Mouse (Mus musculus): ENCODE results near the gene Fndc5. TPM values are rescaled to one million over a fixed set of nuclear protein-coding genes. Genes with fewer than 3 reads are reported as not detected.

Gene Fndc5
- polyA plus RNA-seq, 1 experiment from 2014 or later = 5.9 TPM

GRCm38 (mm10) chr4:129129387-129129786 is 7.4 kb upstream of the Fndc5 start:
- 17% methylated on average over 9 of the region's 9 CpGs for WGBS
- peaks cover 20% of the 10 kb centered on the region for H3K4me1 ChIP-seq (replicated peaks; ENCODE audit: insufficient read depth, low read length)
- no peak overlapping the region for H3K27ac ChIP-seq
- DNase-seq (ENCODE audit: low spot score) = peak; percentile 35
- no peak overlapping the region for H3K4me3 ChIP-seq (replicated peaks; ENCODE audit: low read depth, low read length)
- H3K36me3 ChIP-seq (ENCODE audit: insufficient read depth, low read length) = no peaks in the 10 kb centered on the region
- no peaks in the 10 kb centered on the region for H3K27me3 ChIP-seq (ENCODE audit: insufficient read depth, low read length)
- ATAC-seq (replicated peaks; ENCODE audit: low FRiP score, low read depth) = no peak
- TF ChIP-seq CTCF (IDR thresholded peaks at IDR 0.05; ENCODE audit: low read depth) = no peak
- no peak overlapping the region for H3K9ac ChIP-seq (ENCODE audit: low read depth, low read length)
- H3K4me2 ChIP-seq (ENCODE audit: low read length) = no peak overlapping the region
- H3K9me3 ChIP-seq (replicated peaks; ENCODE audit: low read length) = no peaks in the 10 kb centered on the region

- H3K27ac ChIP-seq = peak overlapping the region; percentile 67; the same call in 1 of the 2 replicates
- 0 out of 2 replicates have a peak overlapping the region, but pooled peaks have one; percentile 27 for H3K4me3 ChIP-seq (replicated peaks; ENCODE audit: low read depth, low read length)
Observed at GRCm38 (mm10) chr4:129130149-129130548, 6.7 kb upstream of the Fndc5 start.

GRCm38 (mm10) chr4:129130755-129131303 is 6.0 kb upstream of the Fndc5 start:
- 0 out of 2 replicates have a peak, but pooled peaks cover 1% of the 10 kb centered on the region for H3K27me3 ChIP-seq (ENCODE audit: insufficient read depth, low read length)
- H3K27ac ChIP-seq = peak overlapping the region; percentile 67
- H3K9me3 ChIP-seq (replicated peaks; ENCODE audit: low read length) = no peaks in the 10 kb centered on the region
- peaks cover 13% of the 10 kb centered on the region for H3K4me1 ChIP-seq (replicated peaks; ENCODE audit: insufficient read depth, low read length)
- H3K36me3 ChIP-seq (ENCODE audit: insufficient read depth, low read length) = no peaks in the 10 kb centered on the region
- peak overlapping the region; percentile 14; the same call in 1 of the 2 replicates for H3K9ac ChIP-seq (ENCODE audit: low read depth, low read length)
- TF ChIP-seq CTCF (IDR thresholded peaks at IDR 0.05; ENCODE audit: low read depth) = no peak
- H3K4me3 ChIP-seq (replicated peaks; ENCODE audit: low read depth, low read length) = peak overlapping the region; percentile 27
- ATAC-seq (replicated peaks; ENCODE audit: low FRiP score, low read depth) (peak; percentile 83), DNase-seq (ENCODE audit: low spot score) (peak; percentile 88)
- H3K4me2 ChIP-seq (ENCODE audit: low read length) = peak overlapping the region; percentile 56
- WGBS = 3% methylated on average over 17 of the region's 17 CpGs

More at GRCm38 (mm10) chr4:129130149-129130548, 6.7 kb upstream of the Fndc5 start:
- DNase-seq (ENCODE audit: low spot score) = peak; percentile 70
- Histone ChIP-seq H3K36me3 (ENCODE audit: insufficient read depth, low read length) (no peaks in the 10 kb centered on the region), H3K4me1 (replicated peaks; ENCODE audit: insufficient read depth, low read length) (peaks cover 17% of the 10 kb centered on the region), H3K9ac (ENCODE audit: low read depth, low read length) (peak overlapping the region; percentile 14; the same call in 1 of the 2 replicates), H3K27me3 (ENCODE audit: insufficient read depth, low read length) (no peaks in the 10 kb centered on the region), H3K9me3 (replicated peaks; ENCODE audit: low read length) (no peaks in the 10 kb centered on the region), H3K4me2 (ENCODE audit: low read length) (peak overlapping the region; percentile 56)
- TF ChIP-seq CTCF (IDR thresholded peaks at IDR 0.05; ENCODE audit: low read depth) = peak; percentile 88
- 4% methylated on average over 8 of the region's 8 CpGs for WGBS
- peak; percentile 37; the same call in 1 of the 2 replicates for ATAC-seq (replicated peaks; ENCODE audit: low FRiP score, low read depth)

GRCm38 (mm10) chr4:129134799-129135585 is 1.8 kb upstream of the Fndc5 start:
- Histone ChIP-seq H3K9me3 (replicated peaks; ENCODE audit: low read length) (no peaks in the 10 kb centered on the region), H3K4me3 (replicated peaks; ENCODE audit: low read depth, low read length) (no peak overlapping the region), H3K9ac (ENCODE audit: low read depth, low read length) (no peak overlapping the region), H3K27ac (no peak overlapping the region), H3K4me1 (replicated peaks; ENCODE audit: insufficient read depth, low read length) (peaks cover 17% of the 10 kb centered on the region), H3K4me2 (ENCODE audit: low read length) (peak overlapping the region; percentile 21; the same call in 1 of the 2 replicates), H3K27me3 (ENCODE audit: insufficient read depth, low read length) (peaks cover 9% of the 10 kb centered on the region; the same call in 1 of the 2 replicates), H3K36me3 (ENCODE audit: insufficient read depth, low read length) (no peaks in the 10 kb centered on the region)
- DNase-seq (ENCODE audit: low spot score) = peak; percentile 88
- TF ChIP-seq CTCF (IDR thresholded peaks at IDR 0.05; ENCODE audit: low read depth) = peak; percentile 91
- ATAC-seq (replicated peaks; ENCODE audit: low FRiP score, low read depth) = no peak
- 9% methylated on average over 15 of the region's 15 CpGs for WGBS

GRCm38 (mm10) chr4:129135637-129136036 is 1.2 kb upstream of the Fndc5 start:
- 58% methylated on average over 2 of the region's 2 CpGs for WGBS
- no peak for DNase-seq (ENCODE audit: low spot score)
- H3K36me3 ChIP-seq (ENCODE audit: insufficient read depth, low read length) = no peaks in the 10 kb centered on the region
- peaks cover 11% of the 10 kb centered on the region; the same call in 1 of the 2 replicates for H3K4me1 ChIP-seq (replicated peaks; ENCODE audit: insufficient read depth, low read length)
- TF ChIP-seq CTCF (IDR thresholded peaks at IDR 0.05; ENCODE audit: low read depth) = no peak
- peaks cover 9% of the 10 kb centered on the region; the same call in 1 of the 2 replicates for H3K27me3 ChIP-seq (ENCODE audit: insufficient read depth, low read length)
- H3K9me3 ChIP-seq (replicated peaks; ENCODE audit: low read length) = no peaks in the 10 kb centered on the region
- no peak overlapping the region for H3K4me2 ChIP-seq (ENCODE audit: low read length)
- H3K4me3 ChIP-seq (replicated peaks; ENCODE audit: low read depth, low read length) = no peak overlapping the region; the same call in 1 of the 2 replicates
- H3K9ac ChIP-seq (ENCODE audit: low read depth, low read length) = no peak overlapping the region
- no peak overlapping the region for H3K27ac ChIP-seq
- ATAC-seq (replicated peaks; ENCODE audit: low FRiP score, low read depth) = no peak

GRCm38 (mm10) chr4:129136189-129136578 is 615 bp upstream of the Fndc5 start:
- H3K27ac ChIP-seq = no peak overlapping the region
- no peaks in the 10 kb centered on the region for H3K36me3 ChIP-seq (ENCODE audit: insufficient read depth, low read length)
- no peaks in the 10 kb centered on the region for H3K9me3 ChIP-seq (replicated peaks; ENCODE audit: low read length)
- WGBS = 35% methylated on average over 9 of the region's 9 CpGs
- H3K4me3 ChIP-seq (replicated peaks; ENCODE audit: low read depth, low read length) = peak overlapping the region; percentile 53
- H3K9ac ChIP-seq (ENCODE audit: low read depth, low read length) = peak overlapping the region; percentile 71; the same call in 1 of the 2 replicates
- ATAC-seq (replicated peaks; ENCODE audit: low FRiP score, low read depth) (no peak), DNase-seq (ENCODE audit: low spot score) (no peak)
- H3K4me2 ChIP-seq (ENCODE audit: low read length) = peak overlapping the region; percentile 99
- H3K4me1 ChIP-seq (replicated peaks; ENCODE audit: insufficient read depth, low read length) = 0 out of 2 replicates have a peak, but pooled peaks cover 9% of the 10 kb centered on the region
- H3K27me3 ChIP-seq (ENCODE audit: insufficient read depth, low read length) = peaks cover 9% of the 10 kb centered on the region; the same call in 1 of the 2 replicates
- TF ChIP-seq CTCF (IDR thresholded peaks at IDR 0.05; ENCODE audit: low read depth) = no peak

Measured in kidney, postnatal 0 days (tissue).